Mouse (Mus musculus) erythroblast, embryonic 14.5 days (primary cell): ENCODE data around the gene Dock10.

Source experiments
- GATA1 ChIP-seq: IDR thresholded peaks from 2 replicates; pipeline ENCODE4 v1.6.1; 2012; ENCODE audit warnings: low read length, inconsistent platforms, mixed read lengths
- TAL1 ChIP-seq: IDR thresholded peaks from 3 replicates; pipeline ENCODE4 v1.6.1; 2012; ENCODE audit warnings: low read length, inconsistent platforms, mixed read lengths

DNA sequence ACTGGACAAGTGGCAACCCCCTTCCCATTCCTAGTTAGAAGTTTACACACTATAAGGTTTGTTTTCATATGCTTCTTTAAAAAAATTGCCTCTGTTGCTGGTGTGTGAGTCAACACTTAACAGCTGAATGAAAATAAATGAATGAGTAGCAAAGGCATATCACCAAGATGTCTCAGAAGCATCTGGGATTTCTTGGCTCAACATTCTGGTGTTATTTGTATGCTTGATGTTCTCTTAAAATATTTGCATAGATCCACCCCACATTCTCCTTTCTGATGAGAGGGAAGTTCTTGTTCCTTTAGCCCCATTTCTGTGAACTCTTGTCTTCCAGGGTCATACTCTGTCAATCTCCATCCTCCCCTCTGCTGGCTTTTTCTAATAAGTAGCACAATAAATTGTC lies 38.2 kb downstream of the Dock10 start:
- no peak for TF ChIP-seq TAL1
- TF ChIP-seq GATA1 = no peak
